Mouse (Mus musculus) MEL (cell line): ENCODE results near the gene Baz1a.

Source experiments
- CTCF ChIP-seq, 3 experiments: IDR thresholded peaks in 2 of 3; conservative IDR thresholded peaks in 1 of 3; 2 replicates each; pipeline ENCODE4 v1.5.1; 2011 to 2012; ENCODE audit warnings: low read length in 3 of 3, low read depth in 2 of 3, mild to moderate bottlenecking in 2 of 3, improper control_type of control experiment in 1 of 3, inconsistent platforms in 1 of 3, mixed read lengths in 1 of 3, moderate library complexity in 1 of 3; ENCODE audit not compliant: control insufficient read depth in 1 of 3, insufficient read depth in 1 of 3, poor library complexity in 1 of 3, severe bottlenecking in 1 of 3
- EP300 ChIP-seq, 2 experiments: IDR thresholded peaks; 2 replicates each; pipeline ENCODE4 v1.6.1; 2011; ENCODE audit warnings: improper control_type of control experiment in 2 of 2, low read length in 2 of 2, low read depth in 1 of 2, mild to moderate bottlenecking in 1 of 2
- ETS1 ChIP-seq: IDR thresholded peaks from 2 replicates; pipeline ENCODE4 v1.6.1; 2012; ENCODE audit warnings: low read depth, mild to moderate bottlenecking, inconsistent platforms, low read length, improper control_type of control experiment, moderate library complexity
- GATA1 ChIP-seq: IDR thresholded peaks from 2 replicates; pipeline ENCODE4 v1.6.1; 2011; ENCODE audit warnings: low read depth, low read length, improper control_type of control experiment
- HCFC1 ChIP-seq: IDR thresholded peaks from 2 replicates; pipeline ENCODE4 v1.6.1; 2012; ENCODE audit warnings: low read depth, mild to moderate bottlenecking, inconsistent platforms, low read length, improper control_type of control experiment, moderate library complexity
- NRF1 ChIP-seq: IDR thresholded peaks from 2 replicates; pipeline ENCODE4 v1.6.1; 2014; ENCODE audit warnings: low read depth, mild to moderate bottlenecking, inconsistent platforms, low read length, improper control_type of control experiment, moderate library complexity; ENCODE audit not compliant: poor library complexity, insufficient read depth, severe bottlenecking
- POLR2A ChIP-seq, 2 experiments: IDR thresholded peaks; 2 replicates each; pipeline ENCODE4 v1.6.1; 2011 to 2012; ENCODE audit warnings: low read length in 2 of 2, mild to moderate bottlenecking in 2 of 2, control low read depth in 1 of 2, improper control_type of control experiment in 1 of 2, low read depth in 1 of 2, moderate library complexity in 1 of 2; ENCODE audit not compliant: control insufficient read depth in 1 of 2, insufficient read depth in 1 of 2, poor library complexity in 1 of 2
- TAL1 ChIP-seq: IDR thresholded peaks from 2 replicates; pipeline ENCODE4 v1.6.1; 2012; ENCODE audit warnings: mild to moderate bottlenecking, inconsistent platforms, low read length, moderate library complexity, mixed read lengths
- USF2 ChIP-seq, 2 experiments: IDR thresholded peaks; 2 replicates each; pipeline ENCODE4 v1.6.1; 2011 to 2012; ENCODE audit warnings: improper control_type of control experiment in 2 of 2, low read length in 2 of 2, borderline replicate concordance in 1 of 2, inconsistent platforms in 1 of 2, low read depth in 1 of 2, mild to moderate bottlenecking in 1 of 2; ENCODE audit not compliant: insufficient read depth in 1 of 2
- ZMIZ1 ChIP-seq: IDR thresholded peaks from 2 replicates; pipeline ENCODE4 v1.6.1; 2012; ENCODE audit warnings: low read depth, mild to moderate bottlenecking, inconsistent platforms, low read length, improper control_type of control experiment, moderate library complexity
- ZNF384 ChIP-seq: IDR thresholded peaks from 2 replicates; pipeline ENCODE4 v1.6.1; 2012; ENCODE audit warnings: low read depth, mild to moderate bottlenecking, inconsistent platforms, low read length, improper control_type of control experiment

GRCm38 (mm10) chr12:54999016-54999690, 15.0 kb downstream of the Baz1a start:
- TF ChIP-seq ZMIZ1 (no peak), CTCF (IDR thresholded peaks at IDR 0.05 in 2 of 3, conservative IDR thresholded peaks at IDR 0.05 in 1 of 3; ENCODE audit: control insufficient read depth in 1 of 3, insufficient read depth in 1 of 3, low read depth in 2 of 3, low read length in 3 of 3, poor library complexity in 1 of 3, severe bottlenecking in 1 of 3) (no peak), NRF1 (no peak), TAL1 (no peak), EP300 (IDR thresholded peaks at IDR 0.05; ENCODE audit: low read depth in 1 of 2, low read length in 2 of 2) (no peak), ZNF384 (no peak), ETS1 (no peak), POLR2A (IDR thresholded peaks at IDR 0.05; ENCODE audit: control insufficient read depth in 1 of 2, insufficient read depth in 1 of 2, low read depth in 1 of 2, low read length in 2 of 2, poor library complexity in 1 of 2) (no peak; a peak in 1 of 4 replicates), GATA1 (no peak), HCFC1 (no peak), USF2 (IDR thresholded peaks at IDR 0.05; ENCODE audit: borderline replicate concordance in 1 of 2, insufficient read depth in 1 of 2, low read depth in 1 of 2, low read length in 2 of 2) (no peak)
